Mouse (Mus musculus): ENCODE measurements at regions not wholly inside any gene's neighbourhood (a gene's known extent, or its start where the extent isn't known, plus 50 kb on each side); places are given as distances from the start of the nearest gene placed in this dataset.

GRCm38 (mm10) chr6:14191387-14192023 is 320.2 kb upstream of the 2610001J05Rik start:
- TF ChIP-seq CTCF (IDR thresholded peaks at IDR 0.05; ENCODE audit: borderline replicate concordance, insufficient read depth, low read length): no peak
- no peak for TF ChIP-seq POLR2A (IDR thresholded peaks at IDR 0.05; ENCODE audit: low read depth, low read length)
